Comparison of ENCODE assay signal across 29 mouse cellular contexts in genomic region chr6:94177559-94177958, GRCm38 (mm10).
DNase-seq lines count a peak whose midpoint lies in the region; ATAC-seq lines count a peak whose summit lies in the region.
"Had no signal": no experiment of that assay in that cellular context is flagged by ENCODE, and none has a peak within 500 bp of the region (broad histone marks: within the 10 kb centered on the region; RNA-seq: fewer than 3 reads in every experiment).

No protein-coding gene starts in this region.

- intact Hi-C loops in heart, postnatal 25 days (cut with DNase I), result no loop called here

- no peak for ATAC-seq in heart, embryonic 12.5 days (ENCODE audit: insufficient number of reproducible peaks, low FRiP score)
- no peak for ATAC-seq in inflammation-experienced regulatory T-cells, adult 6 months
- ATAC-seq: CD4-positive, CD25-positive, alpha-beta regulatory T cell, adult 4 months; forebrain, embryonic 13.5 days; midbrain, embryonic 16.5 days; Patski had no signal

- no peaks in the 10 kb centered on the region for H3K27me3 ChIP-seq in heart, embryonic 12.5 days (replicated peaks)
- H3K27me3 ChIP-seq: embryonic facial prominence, embryonic 15.5 days; forebrain, embryonic 13.5 days; limb, embryonic 13.5 days; lung, embryonic 15.5 days; Patski had no signal

- H3K36me3 ChIP-seq in heart, embryonic 12.5 days, result no peaks in the 10 kb centered on the region
- H3K36me3 ChIP-seq: embryonic facial prominence, embryonic 10.5 days; embryonic facial prominence, embryonic 15.5 days; limb, embryonic 13.5 days; lung, embryonic 15.5 days had no signal

- H3K9me3 ChIP-seq in heart, embryonic 12.5 days (replicated peaks), result no peaks in the 10 kb centered on the region
- H3K9me3 ChIP-seq: embryonic facial prominence, embryonic 10.5 days; embryonic facial prominence, embryonic 15.5 days; forebrain, embryonic 13.5 days; limb, embryonic 13.5 days; lung, embryonic 15.5 days had no signal

- H3K9ac ChIP-seq in heart, embryonic 12.5 days, result no peak overlapping the region
- H3K9ac ChIP-seq: embryonic facial prominence, embryonic 15.5 days; forebrain, embryonic 13.5 days; hindbrain, embryonic 14.5 days; limb, embryonic 13.5 days; lung, embryonic 15.5 days had no signal

- WGBS in heart, embryonic 12.5 days, result 64% methylated on average over 3 of the region's 3 CpGs

- peak overlapping the region; percentile 6; the same call in 1 of the 2 replicates for H3K27ac ChIP-seq in heart, embryonic 12.5 days (ENCODE audit: poor library complexity, severe bottlenecking)
- H3K27ac ChIP-seq: embryonic facial prominence, embryonic 10.5 days; embryonic facial prominence, embryonic 15.5 days; forebrain, embryonic 13.5 days; hindbrain, embryonic 14.5 days; kidney, postnatal 0 days; limb, embryonic 13.5 days; lung, embryonic 15.5 days had no signal

- H3K4me1 ChIP-seq in heart, embryonic 12.5 days (replicated peaks), result peaks cover 44% of the 10 kb centered on the region

- no peak overlapping the region for H3K4me3 ChIP-seq in heart, embryonic 12.5 days
- H3K4me3 ChIP-seq: embryonic facial prominence, embryonic 10.5 days; embryonic facial prominence, embryonic 15.5 days; forebrain, embryonic 13.5 days; heart, adult 2 months; limb, embryonic 13.5 days; lung, embryonic 15.5 days had no signal

- DNase-seq in heart, postnatal 25 days (ENCODE audit: low spot score), result no peak
- DNase-seq in ES-CJ7 (ENCODE audit: low read depth, low spot score), result peak; percentile 87
- peak; percentile 76 for DNase-seq in embryo, embryonic 10 days (ENCODE audit: low spot score)
- peak; percentile 24 for DNase-seq in retina, postnatal 1 day
- no peak for DNase-seq in frontal cortex, postnatal 14 days (ENCODE audit: low spot score in 2 of 2)
- DNase-seq: adrenal gland, adult 2 months; adrenal gland, postnatal 36 days; cerebellum, adult 8-10 months; cerebellum, postnatal 25 days; gastrocnemius, postnatal 25 days; heart, adult 2 months; heart, postnatal 4 days; kidney, adult 2 months; kidney, postnatal 4 days; thymus, postnatal 25 days had no signal

- no peak overlapping the region for H3K4me2 ChIP-seq in heart, embryonic 12.5 days
- H3K4me2 ChIP-seq: embryonic facial prominence, embryonic 15.5 days; forebrain, embryonic 13.5 days; hindbrain, embryonic 14.5 days; limb, embryonic 13.5 days; liver, embryonic 11.5 days; lung, embryonic 15.5 days; midbrain, embryonic 11.5 days had no signal

Comparison
In these comparisons a context has a peak if more than half of its experiments do, and no peak if none do; other contexts are left out.
1. DNase-seq: peak in ES-CJ7 (single experiment), embryo, embryonic 10 days (single experiment) and retina, postnatal 1 day (single experiment); none in heart, postnatal 25 days (single experiment) and frontal cortex, postnatal 14 days (0 of 2).